ENCODE assay signal across 8 mouse cellular contexts in genomic region chr12:55888570-55888969, GRCm38 (mm10). TPM values are rescaled to one million over a fixed set of nuclear protein-coding genes. Genes with fewer than 3 reads are reported as not detected.
A peak's percentile ranks its signal among the peaks of the same experiment; 100 is the strongest.
DNase-seq lines count a peak whose midpoint lies in the region; TF ChIP-seq lines count a peak whose summit lies in the region.

No protein-coding gene starts in this region.

- peak; percentile 16 to 41 for DNase-seq in left cerebral cortex, adult 18-20 months (ENCODE audit: low spot score in 2 of 2)
- no peak for DNase-seq in left cerebral cortex, adult 11 months (ENCODE audit: low spot score)
- DNase-seq in brain, embryonic 14.5 days (ENCODE audit: low read depth) = peak; percentile 64
- DNase-seq in hindbrain, embryonic 10.5 days (ENCODE audit: low spot score) = peak; percentile 6
- peak; percentile 11 for DNase-seq in mesoderm, embryonic 11.5 days (ENCODE audit: low read depth, low spot score)
- no peak for DNase-seq in gastrocnemius, postnatal 36 days
- DNase-seq in natural killer cell, adult 2 months (ENCODE audit: low spot score in 2 of 2) = no peak
- no peak for DNase-seq in urinary bladder, adult 2 months (ENCODE audit: low spot score)

- H3K4me3 ChIP-seq in hindbrain, embryonic 10.5 days = no peak overlapping the region

- intact Hi-C loops in gastrocnemius, postnatal 36 days (cut with DNase I) = no loop called here

- no peaks in the 10 kb centered on the region for H3K36me3 ChIP-seq in hindbrain, embryonic 10.5 days

- TF ChIP-seq CTCF in brain, embryonic 14.5 days (IDR thresholded peaks at IDR 0.05; ENCODE audit: borderline replicate concordance, extremely low read depth, insufficient read depth, insufficient read length) = no peak

- H3K9me3 ChIP-seq in hindbrain, embryonic 10.5 days = no peaks in the 10 kb centered on the region

- 34% methylated on average over 5 of the region's 5 CpGs for WGBS in hindbrain, embryonic 10.5 days

- no peaks in the 10 kb centered on the region for H3K27me3 ChIP-seq in hindbrain, embryonic 10.5 days (ENCODE audit: insufficient read depth, poor library complexity, severe bottlenecking)

- no peak overlapping the region for H3K27ac ChIP-seq in hindbrain, embryonic 10.5 days

- no peak for TF ChIP-seq POLR2A in brain, embryonic 14.5 days (IDR thresholded peaks at IDR 0.05; ENCODE audit: borderline replicate concordance, extremely low read depth, insufficient read depth, insufficient read length, poor library complexity, severe bottlenecking)

- H3K4me1 ChIP-seq in hindbrain, embryonic 10.5 days (replicated peaks) = no peaks in the 10 kb centered on the region

RNA-seq across cellular contexts. Expression of gene Brms1l, which starts 52.4 kb away (rescaled TPM):
- total RNA-seq in left cerebral cortex, adult 18-20 months (2021) = 10 to 100 TPM; 67.1 to 71.6 TPM
- polyA plus RNA-seq in brain, embryonic 14.5 days (2012; rRNA removed) = 69.8 and 88.5 TPM in 2 replicates
- polyA plus RNA-seq in hindbrain, embryonic 10.5 days (2016; fragmentation: Nextera tagmentation; extraction: Ambion mirVana) = 31.8 and 34.9 TPM in 2 replicates
- 10 to 100 TPM; 12.5 to 20.8 TPM for total RNA-seq in gastrocnemius, postnatal 36 days (2021)
- 46.1 and 53.9 TPM in 2 replicates for polyA plus RNA-seq in urinary bladder, adult 2 months (2012; rRNA removed)

Comparison
In these comparisons a context has a peak if more than half of its experiments do, and no peak if none do; other contexts are left out.
1. DNase-seq: peak in left cerebral cortex, adult 18-20 months (2 of 2), brain, embryonic 14.5 days (single experiment), hindbrain, embryonic 10.5 days (single experiment) and mesoderm, embryonic 11.5 days (single experiment); none in left cerebral cortex, adult 11 months (single experiment), gastrocnemius, postnatal 36 days (0 of 2), natural killer cell, adult 2 months (0 of 2) and urinary bladder, adult 2 months (single experiment).